Mouse (Mus musculus) megakaryocyte, adult 5-6 weeks (primary cell): Measurements from ENCODE around the gene Nadsyn1. TPM values are rescaled to one million over a fixed set of nuclear protein-coding genes. Genes with fewer than 3 reads are reported as not detected.

Experiments used
- ATAC-seq: 2 replicates; pipeline ENCODE4 v1.8.0; 2016; ENCODE audit warnings: mild to moderate bottlenecking, inconsistent platforms; ENCODE audit not compliant: poor library complexity, severe bottlenecking
- total RNA-seq, 2 experiments: library from RNA; stranded (forward) in 1 of 2; stranded (reverse) in 1 of 2; fragments of 153-499, 151-499 nt in 1 of 2; fragments of 221-1000, 200-1000 nt in 1 of 2; gene quantifications; 2 replicates each; pipeline versions ENCODE4 v1.2.3 to v1.2.4; 2015 to 2017

The Nadsyn1 gene
- total RNA-seq, 2 experiments from 2014 or later = 4.4 to 7.5 TPM

GRCm38 (mm10) chr7:143805199-143805624, 17.4 kb downstream of the Nadsyn1 start:
- no peak for ATAC-seq

GRCm38 (mm10) chr7:143801195-143802065, 21.2 kb downstream of the Nadsyn1 start:
- ATAC-seq = no peak

GRCm38 (mm10) chr7:143800770-143801169, 21.9 kb downstream of the Nadsyn1 start:
- ATAC-seq = no peak

- ATAC-seq = no peak
Observed at GRCm38 (mm10) chr7:143798783-143799182, 23.9 kb downstream of the Nadsyn1 start.

GRCm38 (mm10) chr7:143793121-143793520, 29.5 kb downstream of the Nadsyn1 start:
- ATAC-seq = peak; percentile 86

- ATAC-seq = no peak
Observed at GRCm38 (mm10) chr7:143792336-143792985, 30.2 kb downstream of the Nadsyn1 start.

GRCm38 (mm10) chr7:143783996-143784829, 38.4 kb downstream of the Nadsyn1 start, which contains the start of gene Mrgpre:
TSS of gene Mrgpre (minus strand) at chr7:143784500.
- peak; percentile 42 for ATAC-seq

GRCm38 (mm10) chr7:143783378-143783995, 39.2 kb downstream of the Nadsyn1 start:
- no peak for ATAC-seq

- ATAC-seq = no peak
Observed at GRCm38 (mm10) chr7:143777375-143777774, 45.3 kb downstream of the Nadsyn1 start.

GRCm38 (mm10) chr7:143776137-143776536, 46.5 kb downstream of the Nadsyn1 start:
- ATAC-seq = no peak

- no peak for ATAC-seq
Observed at GRCm38 (mm10) chr7:143769461-143769860, 53.2 kb downstream of the Nadsyn1 start.

- ATAC-seq = no peak
Observed at GRCm38 (mm10) chr7:143768267-143768666, 54.4 kb downstream of the Nadsyn1 start.

- no peak for ATAC-seq
Observed at GRCm38 (mm10) chr7:143766893-143767292, 55.8 kb downstream of the Nadsyn1 start, which contains the start of gene Mrgprg. TSS of gene Mrgprg (minus strand) at chr7:143766993.

- peak; percentile 46 for ATAC-seq
Observed at GRCm38 (mm10) chr7:143764876-143765530, 57.6 kb downstream of the Nadsyn1 start.

- peak; percentile 79 for ATAC-seq
Observed at GRCm38 (mm10) chr7:143763794-143764193, 58.9 kb downstream of the Nadsyn1 start.

- no peak for ATAC-seq
Observed at GRCm38 (mm10) chr7:143758956-143759355, 63.7 kb downstream of the Nadsyn1 start.

GRCm38 (mm10) chr7:143757696-143758095, 65.0 kb downstream of the Nadsyn1 start:
- ATAC-seq = no peak

GRCm38 (mm10) chr7:143757027-143757390, 65.6 kb downstream of the Nadsyn1 start:
- ATAC-seq = peak; percentile 95

GRCm38 (mm10) chr7:143756125-143757026, 66.3 kb downstream of the Nadsyn1 start, which contains the start of gene Osbpl5:
TSS of gene Osbpl5 (minus strand) at chr7:143756985.
- ATAC-seq = no peak
